Mouse (Mus musculus): ENCODE measurements around the gene Sim1.

- TF ChIP-seq CTCF (IDR thresholded peaks at IDR 0.05; ENCODE audit: control insufficient read depth, insufficient read depth, insufficient read length) (no peak), FOSL1 (IDR thresholded peaks at IDR 0.05; ENCODE audit: insufficient read depth, low read length, poor library complexity, severe bottlenecking) (no peak), CEBPB (IDR thresholded peaks at IDR 0.05; ENCODE audit: low read depth) (no peak), USF1 (IDR thresholded peaks at IDR 0.05; ENCODE audit: low read depth) (no peak), MAX (IDR thresholded peaks at IDR 0.05) (no peak), MYOG (IDR thresholded peaks at IDR 0.05; ENCODE audit: control insufficient read depth, extremely low read depth, insufficient read length) (no peak)
Measured at GRCm38 (mm10) chr10:50929281-50929680, 34.7 kb downstream of the Sim1 start.

All from C2C12 (cell line).